Mouse (Mus musculus) stomach, postnatal 0 days (tissue): ENCODE results near the gene Ghrhr.

ENCODE experiments used
- CTCF ChIP-seq: IDR thresholded peaks from 2 replicates; pipeline ENCODE4 v1.5.1; 2016; ENCODE audit warnings: antibody characterized with exemption, low read depth, mild to moderate bottlenecking, moderate library complexity
- EP300 ChIP-seq: optimal IDR thresholded peaks from 2 replicates; pipeline ENCODE3; 2016; ENCODE audit warnings: antibody characterized with exemption

- TF ChIP-seq CTCF = no peak
- no peak for TF ChIP-seq EP300
Observed at GRCm38 (mm10) chr6:55410119-55410775, 34.2 kb downstream of the Ghrhr start.
